Mouse (Mus musculus): Measurements from ENCODE around the gene Dmgdh.

Dmgdh gene

GRCm38 (mm10) chr13:93710325-93710724 is 36.1 kb downstream of the Dmgdh start:
- no peak for DNase-seq (ENCODE audit: low spot score in 2 of 2)

GRCm38 (mm10) chr13:93711226-93711625 is 37.0 kb downstream of the Dmgdh start:
- no peak for DNase-seq (ENCODE audit: low spot score in 2 of 2)

GRCm38 (mm10) chr13:93712362-93712761 is 38.1 kb downstream of the Dmgdh start:
- DNase-seq (ENCODE audit: low spot score in 2 of 2), result no peak

- DNase-seq (ENCODE audit: low spot score in 2 of 2), result no peak
Measured at GRCm38 (mm10) chr13:93713826-93714225, 39.6 kb downstream of the Dmgdh start.

DNA sequence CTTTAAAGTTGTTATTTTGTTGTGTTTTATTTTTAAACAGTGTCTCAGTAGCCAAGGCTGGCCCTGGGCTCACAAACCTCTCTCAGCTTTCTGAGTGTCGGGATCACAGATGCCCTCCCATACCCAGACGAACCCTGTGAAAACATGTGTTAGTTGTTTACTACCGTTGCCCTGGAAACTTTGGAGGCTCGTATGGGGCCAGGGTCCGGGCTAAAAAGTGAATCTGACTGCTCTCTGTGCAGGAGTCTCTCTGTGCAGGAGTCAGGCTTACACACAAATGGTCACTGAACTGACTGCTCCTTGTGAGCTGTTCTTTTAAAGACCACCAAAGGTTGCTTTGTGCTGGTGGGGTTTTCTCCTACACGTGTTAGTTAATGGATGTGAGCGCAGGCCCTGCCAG is 42.9 kb downstream of the Dmgdh start:
- DNase-seq (ENCODE audit: low spot score in 2 of 2), result no peak

GRCm38 (mm10) chr13:93718948-93719347 is 44.7 kb downstream of the Dmgdh start:
- peak in 1 of 2 experiments; percentile 20 for DNase-seq (ENCODE audit: low spot score in 2 of 2)

- DNase-seq (ENCODE audit: low spot score in 2 of 2), result no peak
Measured at GRCm38 (mm10) chr13:93721916-93722315, 47.7 kb downstream of the Dmgdh start.

- no peak for DNase-seq (ENCODE audit: low spot score in 2 of 2)
Measured at GRCm38 (mm10) chr13:93723455-93723854, 49.2 kb downstream of the Dmgdh start.

GRCm38 (mm10) chr13:93724206-93724605 is 50.0 kb downstream of the Dmgdh start:
- no peak for DNase-seq (ENCODE audit: low spot score in 2 of 2)

- no peak for DNase-seq (ENCODE audit: low spot score in 2 of 2)
Measured at GRCm38 (mm10) chr13:93735131-93735636, 61.0 kb downstream of the Dmgdh start.

GRCm38 (mm10) chr13:93744118-93744517 is 69.9 kb downstream of the Dmgdh start:
- DNase-seq (ENCODE audit: low spot score in 2 of 2), result no peak

- no peak for DNase-seq (ENCODE audit: low spot score in 2 of 2)
Measured at GRCm38 (mm10) chr13:93752597-93753400, 78.6 kb downstream of the Dmgdh start.

DNA sequence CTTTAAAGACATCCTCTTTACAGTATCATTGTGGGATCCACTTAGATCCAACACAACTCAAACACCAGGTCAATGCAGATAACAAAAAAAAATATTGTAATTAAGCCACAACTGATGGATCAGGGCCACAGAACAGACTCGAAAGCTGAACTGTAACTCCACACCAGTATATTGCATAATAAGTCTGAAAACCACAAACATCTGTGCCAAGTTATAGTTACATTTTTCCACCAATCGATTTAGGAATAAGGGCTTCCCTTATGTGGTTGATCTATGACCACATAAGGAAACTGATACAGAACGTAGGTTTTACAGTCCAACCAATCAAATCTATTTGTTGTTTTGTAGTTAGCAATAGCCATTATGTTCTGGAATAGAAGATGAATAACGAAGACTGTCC is 80.9 kb downstream of the Dmgdh start:
- no peak for DNase-seq (ENCODE audit: low spot score in 2 of 2)

- no peak for DNase-seq (ENCODE audit: low spot score in 2 of 2)
Measured at GRCm38 (mm10) chr13:93756674-93757073, 82.4 kb downstream of the Dmgdh start.

GRCm38 (mm10) chr13:93757514-93757913 is 83.3 kb downstream of the Dmgdh start:
- no peak for DNase-seq (ENCODE audit: low spot score in 2 of 2)

DNA sequence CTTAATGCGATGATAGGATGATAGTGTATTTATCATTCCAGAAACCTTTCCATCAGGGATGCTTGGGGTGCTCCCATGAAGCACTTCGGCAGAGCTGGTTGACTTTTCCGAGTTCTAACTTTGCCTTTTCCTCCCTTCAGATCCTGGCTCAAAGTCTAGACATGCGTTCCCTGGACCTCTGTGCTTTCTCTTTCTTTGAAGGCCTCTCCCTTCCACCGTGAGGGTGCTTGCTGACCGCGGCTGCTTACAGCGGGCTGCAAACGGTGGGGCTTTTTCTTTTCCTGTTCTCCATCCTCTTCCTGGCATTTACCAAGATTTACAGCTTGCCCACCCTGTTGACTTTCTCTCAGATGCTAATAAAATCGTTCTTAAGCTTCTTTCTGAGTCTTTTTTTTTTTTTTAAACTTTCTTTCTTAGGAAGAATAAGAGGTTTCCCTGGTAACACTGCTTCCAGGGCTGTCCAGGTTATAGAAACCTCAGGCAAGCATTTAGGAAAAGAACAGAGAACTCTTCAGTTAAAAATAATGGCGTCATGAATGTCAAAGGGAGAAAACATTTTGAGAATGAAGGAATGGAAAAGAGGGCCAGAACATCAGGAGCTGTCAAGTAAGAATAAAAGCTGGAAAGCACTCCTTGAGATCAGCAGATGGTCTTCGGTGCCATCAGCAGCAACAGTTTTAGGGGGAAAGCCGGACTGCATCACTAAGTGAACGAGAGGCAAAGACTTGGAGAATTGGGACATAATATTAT is 84.1 kb downstream of the Dmgdh start:
- DNase-seq (ENCODE audit: low spot score in 2 of 2), result no peak

GRCm38 (mm10) chr13:93761831-93762230 is 87.6 kb downstream of the Dmgdh start:
- no peak for DNase-seq (ENCODE audit: low spot score in 2 of 2)

GRCm38 (mm10) chr13:93762879-93763278 is 88.6 kb downstream of the Dmgdh start:
- DNase-seq (ENCODE audit: low spot score in 2 of 2), result no peak

DNA sequence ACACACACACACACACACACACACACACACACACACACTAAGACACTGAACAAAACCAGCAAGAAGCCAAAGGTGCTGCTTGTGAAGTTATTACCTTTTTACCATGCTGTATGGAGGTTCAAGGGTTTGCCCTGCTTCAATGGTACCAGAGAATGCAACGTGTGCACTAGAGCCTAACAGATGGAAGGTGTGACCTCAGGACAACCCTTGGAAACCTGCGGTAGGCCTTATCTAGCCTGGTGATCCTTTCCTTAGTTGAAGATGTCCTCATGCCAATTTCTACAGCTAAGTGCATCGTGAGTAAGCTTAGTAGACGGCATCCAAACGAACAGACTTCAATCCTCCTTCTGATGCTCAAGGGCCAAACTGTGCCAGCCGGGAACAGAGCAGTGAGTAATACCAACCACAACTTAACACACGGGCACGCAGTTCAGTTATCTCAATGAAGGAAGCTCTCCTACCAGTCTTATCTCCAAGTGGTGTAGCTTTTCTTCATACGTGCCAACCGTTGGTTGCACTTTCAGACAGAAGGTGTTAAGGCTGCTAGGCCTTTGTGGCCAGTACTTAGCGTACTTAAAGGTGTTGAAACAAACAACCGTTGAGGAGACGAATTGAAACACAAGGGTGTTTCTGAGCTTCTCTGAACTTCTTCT is 90.2 kb downstream of the Dmgdh start:
- DNase-seq (ENCODE audit: low spot score in 2 of 2), result no peak

DNA sequence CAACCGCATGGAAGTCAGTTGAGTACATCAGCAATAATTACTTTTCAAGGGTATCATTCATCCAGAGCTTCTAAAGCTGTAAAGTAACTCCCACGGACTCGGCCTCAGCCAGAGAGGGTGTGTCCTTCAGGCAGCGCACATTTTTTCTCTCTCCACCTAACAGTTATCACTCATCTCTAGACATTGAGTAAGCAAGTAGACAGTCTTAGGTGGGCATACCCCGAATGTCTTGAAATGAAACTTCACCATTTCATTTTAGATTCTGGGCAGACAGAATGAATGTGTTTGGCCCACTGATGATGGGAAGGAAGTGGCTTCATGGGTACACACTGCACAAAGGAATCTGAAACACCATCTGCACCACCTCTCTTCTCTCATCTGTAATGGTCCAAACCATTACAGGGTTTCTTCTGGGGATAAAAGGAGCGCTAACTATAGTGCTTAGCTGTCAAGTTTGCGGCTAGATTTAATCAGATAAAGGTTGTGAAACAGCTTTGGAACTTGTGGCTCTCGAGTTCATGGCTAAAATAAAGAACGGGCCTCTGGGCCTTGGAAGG is 96.9 kb downstream of the Dmgdh start:
- no peak for DNase-seq (ENCODE audit: low spot score in 2 of 2)

GRCm38 (mm10) chr13:93771588-93772278 is 97.5 kb downstream of the Dmgdh start, which contains the start of gene Arsb:
Gene Arsb, plus strand, starts transcription at chr13:93771630.
- peak; percentile 64 to 69 for DNase-seq (ENCODE audit: low spot score in 2 of 2)
